11 mouse cellular contexts compared by ENCODE assay signal in the genomic region with DNA sequence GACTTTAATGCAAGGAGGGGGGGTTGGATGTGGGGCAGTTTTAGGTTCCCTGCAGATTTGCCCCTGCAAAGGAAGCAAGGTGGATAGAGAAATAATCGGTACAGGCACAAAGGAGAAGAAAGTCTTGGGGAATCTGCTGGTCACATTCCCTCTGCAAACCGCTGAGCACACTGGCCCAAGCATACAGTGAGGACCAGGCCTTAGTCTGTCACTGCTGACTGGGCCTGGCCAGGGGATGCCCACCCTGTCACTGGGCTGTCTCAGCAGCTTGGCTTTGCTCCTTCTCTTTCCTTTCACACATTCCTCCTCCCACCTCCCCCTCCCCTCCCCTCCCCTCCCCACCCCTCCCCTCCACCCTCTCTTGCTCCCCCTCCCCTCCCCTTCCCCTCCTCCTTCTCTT.
DNase-seq lines count a peak whose midpoint lies in the region; ATAC-seq and TF ChIP-seq lines count a peak whose summit lies in the region.
"Had no signal": no experiment of that assay in that cellular context is flagged by ENCODE, and none has a peak within 500 bp of the region (broad histone marks: within the 10 kb centered on the region; RNA-seq: fewer than 3 reads in every experiment).

No protein-coding gene starts in this region.

- TF ChIP-seq CTCF in heart, adult 2 months (IDR thresholded peaks at IDR 0.05) = no peak
- TF ChIP-seq CTCF in heart, postnatal 0 days (IDR thresholded peaks at IDR 0.05; ENCODE audit: low read depth) = no peak

- no peak for TF ChIP-seq POLR2A in heart, adult 2 months (IDR thresholded peaks at IDR 0.05; ENCODE audit: insufficient read depth, low read depth, low read length)

- no peaks in the 10 kb centered on the region for H3K79me2 ChIP-seq in heart, adult 2 months (replicated peaks; ENCODE audit: control insufficient read depth, insufficient read depth, low read length)

- no peak for DNase-seq in heart, adult 2 months
- no peak for DNase-seq in lung, postnatal 14 days
- DNase-seq in heart, postnatal 0 days (ENCODE audit: low spot score) = no peak
- no peak for DNase-seq in cerebellum, postnatal 4 days (ENCODE audit: low spot score in 2 of 2)
- DNase-seq in right cerebral cortex, postnatal 36 days (ENCODE audit: low spot score in 2 of 2) = no peak
- DNase-seq: cerebellum, postnatal 25 days; thymus, postnatal 4 days had no signal

- intact Hi-C loops in heart, adult 2 months (cut with DNase I) = no loop called here

- peak overlapping the region; percentile 12; the same call in 1 of the 2 replicates for H3K9ac ChIP-seq in heart, embryonic 11.5 days (ENCODE audit: low read depth, low read length)
- H3K9ac ChIP-seq in heart, adult 2 months (ENCODE audit: low read depth, low read length) = no peak overlapping the region
- no peak overlapping the region for H3K9ac ChIP-seq in lung, embryonic 16.5 days (ENCODE audit: low read length)
- H3K9ac ChIP-seq in heart, postnatal 0 days (replicated peaks; ENCODE audit: low read depth, low read length) = 0 out of 2 replicates have a peak overlapping the region, but pooled peaks have one; percentile 11
- no peak overlapping the region for H3K9ac ChIP-seq in stomach, embryonic 15.5 days
- H3K9ac ChIP-seq: hindbrain, embryonic 12.5 days had no signal

- peak overlapping the region; percentile 32 for H3K27ac ChIP-seq in heart, embryonic 11.5 days (ENCODE audit: low read depth, low read length)
- H3K27ac ChIP-seq in heart, adult 2 months = no peak overlapping the region
- no peak overlapping the region for H3K27ac ChIP-seq in lung, embryonic 16.5 days (ENCODE audit: low read length)
- peak overlapping the region; percentile 23; the same call in 1 of the 2 replicates for H3K27ac ChIP-seq in heart, postnatal 0 days (ENCODE audit: low read depth)
- H3K27ac ChIP-seq in stomach, embryonic 15.5 days = peak overlapping the region; percentile 28; the same call in 1 of the 2 replicates
- H3K27ac ChIP-seq: hindbrain, embryonic 12.5 days had no signal

- H3K4me2 ChIP-seq in heart, embryonic 11.5 days = no peak overlapping the region
- no peak overlapping the region for H3K4me2 ChIP-seq in lung, embryonic 16.5 days (ENCODE audit: low read depth, low read length)
- H3K4me2 ChIP-seq in heart, postnatal 0 days (ENCODE audit: low read depth, low read length) = no peak overlapping the region
- H3K4me2 ChIP-seq in stomach, embryonic 15.5 days = no peak overlapping the region
- H3K4me2 ChIP-seq: hindbrain, embryonic 12.5 days had no signal

- no peak overlapping the region for H3K4me3 ChIP-seq in heart, embryonic 11.5 days (ENCODE audit: low read depth, low read length)
- H3K4me3 ChIP-seq in heart, adult 2 months = no peak overlapping the region
- no peak overlapping the region for H3K4me3 ChIP-seq in lung, embryonic 16.5 days (ENCODE audit: low read length)
- H3K4me3 ChIP-seq in heart, postnatal 0 days (ENCODE audit: low read depth, low read length) = no peak overlapping the region
- H3K4me3 ChIP-seq in stomach, embryonic 15.5 days (replicated peaks) = no peak overlapping the region
- H3K4me3 ChIP-seq: hindbrain, embryonic 12.5 days had no signal

- ATAC-seq in heart, embryonic 11.5 days (replicated peaks; ENCODE audit: insufficient number of reproducible peaks, low FRiP score, low TSS enrichment) = no peak; the same call in 1 of the 2 replicates
- 0 out of 2 replicates have a peak, but pooled peaks have one; percentile 39 for ATAC-seq in lung, embryonic 16.5 days (ENCODE audit: low read depth)
- ATAC-seq in heart, postnatal 0 days (ENCODE audit: insufficient read depth, low read depth) = peak; percentile 28; the same call in 1 of the 2 replicates
- no peak for ATAC-seq in stomach, embryonic 15.5 days (ENCODE audit: insufficient read depth, low FRiP score, low read depth)

- H3K4me1 ChIP-seq in heart, embryonic 11.5 days (ENCODE audit: control insufficient read depth, insufficient read depth, low read length) = peaks cover 44% of the 10 kb centered on the region
- peaks cover 8% of the 10 kb centered on the region; the same call in 1 of the 2 replicates for H3K4me1 ChIP-seq in heart, adult 2 months (ENCODE audit: control insufficient read depth, insufficient read depth, low read length)
- H3K4me1 ChIP-seq in lung, embryonic 16.5 days (replicated peaks; ENCODE audit: control insufficient read depth, insufficient read depth, low read length) = peaks cover 22% of the 10 kb centered on the region
- peaks cover 22% of the 10 kb centered on the region; the same call in 1 of the 2 replicates for H3K4me1 ChIP-seq in heart, postnatal 0 days (ENCODE audit: control insufficient read depth, insufficient read depth)
- H3K4me1 ChIP-seq in stomach, embryonic 15.5 days = peaks cover 22% of the 10 kb centered on the region

- H3K27me3 ChIP-seq in heart, embryonic 11.5 days (ENCODE audit: control insufficient read depth, insufficient read depth, low read length) = no peaks in the 10 kb centered on the region
- H3K27me3 ChIP-seq in heart, adult 2 months (ENCODE audit: control insufficient read depth, insufficient read depth, low read length) = no peaks in the 10 kb centered on the region
- H3K27me3 ChIP-seq in lung, embryonic 16.5 days (ENCODE audit: control insufficient read depth, insufficient read depth, low read depth, low read length) = no peaks in the 10 kb centered on the region
- H3K27me3 ChIP-seq in heart, postnatal 0 days (ENCODE audit: control insufficient read depth, insufficient read depth, low read length) = no peaks in the 10 kb centered on the region
- no peaks in the 10 kb centered on the region for H3K27me3 ChIP-seq in stomach, embryonic 15.5 days (replicated peaks)

- no peaks in the 10 kb centered on the region for H3K36me3 ChIP-seq in heart, embryonic 11.5 days (ENCODE audit: control insufficient read depth, insufficient read depth, low read length)
- no peaks in the 10 kb centered on the region for H3K36me3 ChIP-seq in heart, adult 2 months (ENCODE audit: control insufficient read depth, insufficient read depth, low read length)
- H3K36me3 ChIP-seq in lung, embryonic 16.5 days (ENCODE audit: control insufficient read depth, insufficient read depth, low read length) = no peaks in the 10 kb centered on the region
- no peaks in the 10 kb centered on the region for H3K36me3 ChIP-seq in heart, postnatal 0 days (replicated peaks; ENCODE audit: control insufficient read depth, insufficient read depth, low read length)
- H3K36me3 ChIP-seq in stomach, embryonic 15.5 days = no peaks in the 10 kb centered on the region
- H3K36me3 ChIP-seq: hindbrain, embryonic 12.5 days had no signal

- 40% methylated on average over 2 of the region's 2 CpGs for WGBS in heart, embryonic 11.5 days (ENCODE audit: insufficient replicate concordance)
- 50% methylated on average over 2 of the region's 2 CpGs for WGBS in heart, adult 2 months
- 34% methylated on average over 2 of the region's 2 CpGs for WGBS in lung, embryonic 16.5 days
- 47% methylated on average over 2 of the region's 2 CpGs for WGBS in heart, postnatal 0 days
- WGBS in stomach, embryonic 15.5 days = 70% methylated on average over 2 of the region's 2 CpGs

- no peaks in the 10 kb centered on the region for H3K9me3 ChIP-seq in heart, embryonic 11.5 days (replicated peaks; ENCODE audit: control insufficient read depth, low read length)
- no peaks in the 10 kb centered on the region for H3K9me3 ChIP-seq in lung, embryonic 16.5 days (ENCODE audit: control insufficient read depth, low read length)
- no peaks in the 10 kb centered on the region for H3K9me3 ChIP-seq in heart, postnatal 0 days (replicated peaks; ENCODE audit: control insufficient read depth, low read length)
- H3K9me3 ChIP-seq in stomach, embryonic 15.5 days = no peaks in the 10 kb centered on the region
- H3K9me3 ChIP-seq: hindbrain, embryonic 12.5 days had no signal

- TF ChIP-seq EP300 in heart, adult 2 months (IDR thresholded peaks at IDR 0.05; ENCODE audit: insufficient read depth, low read depth, low read length) = no peak
- no peak for TF ChIP-seq EP300 in heart, postnatal 0 days (IDR thresholded peaks at IDR 0.05; ENCODE audit: low read depth)

Comparison
In these comparisons a context has a peak if more than half of its experiments do, and no peak if none do; other contexts are left out.
1. ATAC-seq: peak in lung, embryonic 16.5 days (single experiment) and heart, postnatal 0 days (single experiment); none in heart, embryonic 11.5 days (single experiment) and stomach, embryonic 15.5 days (single experiment).
2. H3K27ac ChIP-seq: peak in heart, embryonic 11.5 days (single experiment), heart, postnatal 0 days (single experiment) and stomach, embryonic 15.5 days (single experiment); none in heart, adult 2 months (single experiment) and lung, embryonic 16.5 days (single experiment).
3. H3K9ac ChIP-seq: peak in heart, embryonic 11.5 days (single experiment) and heart, postnatal 0 days (single experiment); none in heart, adult 2 months (single experiment), lung, embryonic 16.5 days (single experiment) and stomach, embryonic 15.5 days (single experiment).